Mouse (Mus musculus) heart, postnatal 36 days (tissue): ENCODE measurements at regions not wholly inside any gene's neighbourhood (a gene's known extent, or its start where the extent isn't known, plus 50 kb on each side); places are given as distances from the start of the nearest gene placed in this dataset.

Source experiments
- DNase-seq, 2 experiments: peaks; one replicate each; pipeline ENCODE4 v3.0.0; 2021 to 2022
- intact Hi-C: fragments of 180-260 bp; cut with DNase I; formaldehyde crosslinking; loops from one replicate; pipeline ENCODE4 v1.15.1; 2025

GRCm38 (mm10) chr9:120848962-120849361 lies 80.1 kb upstream of the Ctnnb1 start:
- intact Hi-C loops, result no loop called here
- no peak for DNase-seq

- no peak for DNase-seq
- intact Hi-C loops, result loop anchor here (5.0 kb wide), 2 partner anchors 62 to 82 kb away; no protein-coding TSS in a partner anchor
Measured at GRCm38 (mm10) chr9:120850092-120850491, 78.9 kb upstream of the Ctnnb1 start.

- intact Hi-C loops, result loop anchor here (1.0 to 5.0 kb wide), 4 partner anchors 60 to 206 kb away; no protein-coding TSS in a partner anchor
Measured at GRCm38 (mm10) chr9:120851914-120852313, 77.1 kb upstream of the Ctnnb1 start.

GRCm38 (mm10) chr9:120852572-120852971 lies 76.4 kb upstream of the Ctnnb1 start:
- peak; percentile 31 to 43 for DNase-seq
- intact Hi-C loops, result loop anchor here (1.0 to 5.0 kb wide), 4 partner anchors 60 to 206 kb away; no protein-coding TSS in a partner anchor

More at GRCm38 (mm10) chr9:120851914-120852313, 77.1 kb upstream of the Ctnnb1 start:
- DNase-seq, result no peak

- DNase-seq, result peak; percentile 32 to 36
Measured at GRCm38 (mm10) chr9:120853032-120853597, 75.9 kb upstream of the Ctnnb1 start.

GRCm38 (mm10) chr9:120854351-120854750 lies 74.7 kb upstream of the Ctnnb1 start:
- intact Hi-C loops, result loop anchor here (5.0 kb wide), 2 partner anchors 58 to 78 kb away; no protein-coding TSS in a partner anchor
- DNase-seq, result peak; percentile 28 to 32

More at GRCm38 (mm10) chr9:120853032-120853597, 75.9 kb upstream of the Ctnnb1 start:
- intact Hi-C loops, result loop anchor here (2.0 to 5.0 kb wide), 3 partner anchors 59 to 79 kb away; no protein-coding TSS in a partner anchor

- peak; percentile 41 to 45 for DNase-seq
- intact Hi-C loops, result no loop called here
Measured at GRCm38 (mm10) chr9:120855293-120856050, 73.5 kb upstream of the Ctnnb1 start.

- intact Hi-C loops, result no loop called here
- no peak for DNase-seq
Measured at GRCm38 (mm10) chr9:120857849-120858510, 71.0 kb upstream of the Ctnnb1 start.

- intact Hi-C loops, result no loop called here
- no peak for DNase-seq
Measured at GRCm38 (mm10) chr9:120860969-120861595, 67.9 kb upstream of the Ctnnb1 start.

GRCm38 (mm10) chr9:120861788-120862345 lies 67.1 kb upstream of the Ctnnb1 start:
- DNase-seq, result no peak
- intact Hi-C loops, result no loop called here

GRCm38 (mm10) chr9:120864410-120864809 lies 64.6 kb upstream of the Ctnnb1 start:
- DNase-seq, result no peak
- intact Hi-C loops, result no loop called here

- intact Hi-C loops, result loop anchor here (5.0 kb wide), 1 partner anchor 66 kb away; no protein-coding TSS in a partner anchor
Measured at GRCm38 (mm10) chr9:120866251-120866650, 62.8 kb upstream of the Ctnnb1 start.

GRCm38 (mm10) chr9:120866709-120867108 lies 62.3 kb upstream of the Ctnnb1 start:
- peak; percentile 27 to 36 for DNase-seq
- intact Hi-C loops, result loop anchor here (5.0 kb wide), 1 partner anchor 66 kb away; no protein-coding TSS in a partner anchor

More at GRCm38 (mm10) chr9:120866251-120866650, 62.8 kb upstream of the Ctnnb1 start:
- DNase-seq, result no peak

- no peak for DNase-seq
- intact Hi-C loops, result loop anchor here (5.0 kb wide), 1 partner anchor 64 kb away; no protein-coding TSS in a partner anchor
Measured at GRCm38 (mm10) chr9:120867861-120868260, 61.2 kb upstream of the Ctnnb1 start.

- intact Hi-C loops, result loop anchor here (5.0 kb wide), 1 partner anchor 64 kb away; no protein-coding TSS in a partner anchor
- no peak for DNase-seq
Measured at GRCm38 (mm10) chr9:120868330-120868729, 60.7 kb upstream of the Ctnnb1 start.

GRCm38 (mm10) chr9:120869432-120870081 lies 59.5 kb upstream of the Ctnnb1 start:
- peak; percentile 16 to 33 for DNase-seq
- intact Hi-C loops, result loop anchor here (5.0 kb wide), 1 partner anchor 63 kb away; no protein-coding TSS in a partner anchor

GRCm38 (mm10) chr9:120873293-120873692 lies 55.7 kb upstream of the Ctnnb1 start:
- intact Hi-C loops, result no loop called here
- no peak for DNase-seq

- no peak for DNase-seq
- intact Hi-C loops, result no loop called here
Measured at GRCm38 (mm10) chr9:120874416-120874976, 54.5 kb upstream of the Ctnnb1 start.

GRCm38 (mm10) chr9:120877101-120877500 lies 51.9 kb upstream of the Ctnnb1 start:
- no peak for DNase-seq
- intact Hi-C loops, result no loop called here
